Mouse (Mus musculus) CD4-positive, CD25-positive, alpha-beta regulatory T cell, adult 2 months (primary cell): ENCODE results near the gene Kcna7.

Experiments
- DNase-seq: peaks from one replicate; pipeline ENCODE4 v3.0.0-alpha.2; 2012; ENCODE audit warnings: low read depth, low spot score

Gene Kcna7

DNA sequence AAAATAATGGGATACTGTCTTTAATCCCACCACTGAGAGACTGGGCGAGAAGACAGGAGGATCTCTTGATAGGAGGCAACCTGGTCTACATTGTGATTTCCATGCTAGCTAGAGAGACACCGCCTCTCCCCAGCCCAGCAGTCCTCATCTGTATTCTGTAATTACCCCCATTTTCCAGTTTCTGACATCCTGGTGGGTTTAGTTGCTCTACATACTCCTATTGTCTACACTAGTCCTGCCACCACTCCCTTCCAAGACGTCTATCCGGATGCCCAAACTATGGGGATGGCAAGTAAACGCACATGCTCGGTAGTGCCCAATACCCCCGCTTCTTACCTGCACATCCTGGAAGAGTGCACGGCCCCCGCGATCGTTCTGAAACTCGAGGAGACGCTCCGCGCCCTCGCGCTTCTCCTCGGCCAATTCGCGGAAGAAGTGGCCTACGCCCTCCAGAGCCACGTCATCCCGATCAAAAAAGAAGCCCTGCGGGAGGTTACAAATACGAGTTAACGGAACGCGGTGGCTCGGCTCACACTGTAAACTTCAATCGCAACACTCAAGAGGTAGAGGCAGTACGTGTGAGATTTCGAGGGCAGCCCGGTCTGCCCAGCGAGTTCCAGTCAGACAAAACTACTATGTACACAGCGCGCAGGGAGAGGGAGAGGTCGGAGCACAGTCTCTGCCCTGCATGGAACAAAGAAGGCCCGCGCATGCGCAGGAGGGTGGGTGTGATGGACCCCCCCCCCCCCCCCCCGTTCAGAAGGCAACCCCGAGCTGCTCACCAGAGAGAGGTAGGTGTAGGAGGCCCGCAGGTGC is 53.5 kb downstream of the Kcna7 start:
- peak; percentile 89 for DNase-seq
